Mouse (Mus musculus): ENCODE data around the gene Lrpprc. TPM values are rescaled to one million over a fixed set of nuclear protein-coding genes. Genes with fewer than 3 reads are reported as not detected.
A peak's percentile ranks its signal among the peaks of the same experiment; 100 is the strongest.
"Not testable (repeated sequence)": the region's sequence is repeated elsewhere in the genome, so short reads cannot be mapped to it uniquely, and the experiment has no call there.

Lrpprc gene
- polyA plus RNA-seq, 1 experiment from 2014 or later, result 84.9 TPM

- WGBS, result 76% methylated on average over 14 of the region's 14 CpGs
- not testable (repeated sequence) for H3K9me3 ChIP-seq (ENCODE audit: control insufficient read depth, low read length); H3K4me3 ChIP-seq (ENCODE audit: low read depth, low read length); H3K9ac ChIP-seq (ENCODE audit: low read depth, low read length); DNase-seq (ENCODE audit: low spot score); H3K4me2 ChIP-seq; H3K27ac ChIP-seq (ENCODE audit: low read depth, low read length); ATAC-seq (replicated peaks; ENCODE audit: low FRiP score); H3K36me3 ChIP-seq (ENCODE audit: control insufficient read depth, insufficient read depth, low read length); H3K27me3 ChIP-seq (replicated peaks; ENCODE audit: control insufficient read depth, insufficient read depth, low read length); H3K4me1 ChIP-seq (replicated peaks; ENCODE audit: control insufficient read depth, insufficient read depth, low read length)
Measured at GRCm38 (mm10) chr17:84814192-84814591, 23.6 kb upstream of the Lrpprc start.

GRCm38 (mm10) chr17:84792006-84792405 is 1.4 kb upstream of the Lrpprc start:
- Histone ChIP-seq H3K27me3 (replicated peaks; ENCODE audit: control insufficient read depth, insufficient read depth, low read length) (no peaks in the 10 kb centered on the region), H3K4me3 (ENCODE audit: low read depth, low read length) (peak overlapping the region; percentile 100), H3K9me3 (ENCODE audit: control insufficient read depth, low read length) (no peaks in the 10 kb centered on the region), H3K36me3 (ENCODE audit: control insufficient read depth, insufficient read depth, low read length) (peaks cover 8% of the 10 kb centered on the region; the same call in 1 of the 2 replicates), H3K4me2 (peak overlapping the region; percentile 83), H3K4me1 (replicated peaks; ENCODE audit: control insufficient read depth, insufficient read depth, low read length) (peaks cover 8% of the 10 kb centered on the region), H3K27ac (ENCODE audit: low read depth, low read length) (no peak overlapping the region), H3K9ac (ENCODE audit: low read depth, low read length) (no peak overlapping the region)
- 66% methylated on average over 5 of the region's 5 CpGs for WGBS
- ATAC-seq (replicated peaks; ENCODE audit: low FRiP score), result no peak
- no peak for DNase-seq (ENCODE audit: low spot score)

GRCm38 (mm10) chr17:84791156-84791555 is 567 bp upstream of the Lrpprc start:
- peak; percentile 44 for DNase-seq (ENCODE audit: low spot score)
- Histone ChIP-seq H3K9me3 (ENCODE audit: control insufficient read depth, low read length) (no peaks in the 10 kb centered on the region), H3K4me2 (peak overlapping the region; percentile 83), H3K9ac (ENCODE audit: low read depth, low read length) (peak overlapping the region; percentile 89), H3K4me1 (replicated peaks; ENCODE audit: control insufficient read depth, insufficient read depth, low read length) (peaks cover 8% of the 10 kb centered on the region), H3K27ac (ENCODE audit: low read depth, low read length) (peak overlapping the region; percentile 78), H3K4me3 (ENCODE audit: low read depth, low read length) (peak overlapping the region; percentile 100), H3K36me3 (ENCODE audit: control insufficient read depth, insufficient read depth, low read length) (peaks cover 8% of the 10 kb centered on the region; the same call in 1 of the 2 replicates), H3K27me3 (replicated peaks; ENCODE audit: control insufficient read depth, insufficient read depth, low read length) (no peaks in the 10 kb centered on the region)
- 6% methylated on average over 8 of the region's 8 CpGs for WGBS
- ATAC-seq (replicated peaks; ENCODE audit: low FRiP score), result peak; percentile 13; the same call in 1 of the 2 replicates

- Histone ChIP-seq H3K36me3 (ENCODE audit: control insufficient read depth, insufficient read depth, low read length) (peaks cover 8% of the 10 kb centered on the region; the same call in 1 of the 2 replicates), H3K4me3 (ENCODE audit: low read depth, low read length) (peak overlapping the region; percentile 100), H3K9me3 (ENCODE audit: control insufficient read depth, low read length) (no peaks in the 10 kb centered on the region), H3K9ac (ENCODE audit: low read depth, low read length) (peak overlapping the region; percentile 89), H3K4me1 (replicated peaks; ENCODE audit: control insufficient read depth, insufficient read depth, low read length) (peaks cover 8% of the 10 kb centered on the region), H3K27me3 (replicated peaks; ENCODE audit: control insufficient read depth, insufficient read depth, low read length) (no peaks in the 10 kb centered on the region), H3K27ac (ENCODE audit: low read depth, low read length) (peak overlapping the region; percentile 78), H3K4me2 (peak overlapping the region; percentile 83)
- DNase-seq (ENCODE audit: low spot score), result no peak
- ATAC-seq (replicated peaks; ENCODE audit: low FRiP score), result peak; percentile 25
- WGBS, result 0% methylated on average over 22 of the region's 22 CpGs
Measured at GRCm38 (mm10) chr17:84790043-84790442, 546 bp downstream of the Lrpprc start.

GRCm38 (mm10) chr17:84788376-84789125 is 2.0 kb downstream of the Lrpprc start:
- H3K36me3 ChIP-seq (ENCODE audit: control insufficient read depth, insufficient read depth, low read length), result peaks cover 8% of the 10 kb centered on the region; the same call in 1 of the 2 replicates
- H3K4me1 ChIP-seq (replicated peaks; ENCODE audit: control insufficient read depth, insufficient read depth, low read length), result peaks cover 8% of the 10 kb centered on the region
- ATAC-seq (replicated peaks; ENCODE audit: low FRiP score), result no peak

GRCm38 (mm10) chr17:84787477-84787876 is 3.1 kb downstream of the Lrpprc start:
- Histone ChIP-seq H3K4me1 (replicated peaks; ENCODE audit: control insufficient read depth, insufficient read depth, low read length) (peaks cover 8% of the 10 kb centered on the region), H3K9me3 (ENCODE audit: control insufficient read depth, low read length) (no peaks in the 10 kb centered on the region), H3K4me2 (no peak overlapping the region), H3K4me3 (ENCODE audit: low read depth, low read length) (no peak overlapping the region), H3K27me3 (replicated peaks; ENCODE audit: control insufficient read depth, insufficient read depth, low read length) (no peaks in the 10 kb centered on the region), H3K36me3 (ENCODE audit: control insufficient read depth, insufficient read depth, low read length) (peaks cover 6% of the 10 kb centered on the region; the same call in 1 of the 2 replicates), H3K9ac (ENCODE audit: low read depth, low read length) (0 out of 2 replicates have a peak overlapping the region, but pooled peaks have one; percentile 1), H3K27ac (ENCODE audit: low read depth, low read length) (no peak overlapping the region)
- WGBS, result 87% methylated on average over 11 of the region's 11 CpGs
- DNase-seq (ENCODE audit: low spot score) (no peak), ATAC-seq (replicated peaks; ENCODE audit: low FRiP score) (no peak)

More at GRCm38 (mm10) chr17:84788376-84789125, 2.0 kb downstream of the Lrpprc start:
- Histone ChIP-seq H3K9me3 (ENCODE audit: control insufficient read depth, low read length) (no peaks in the 10 kb centered on the region), H3K27ac (ENCODE audit: low read depth, low read length) (0 out of 2 replicates have a peak overlapping the region, but pooled peaks have one; percentile 2), H3K4me3 (ENCODE audit: low read depth, low read length) (peak overlapping the region; percentile 100), H3K4me2 (peak overlapping the region; percentile 83), H3K27me3 (replicated peaks; ENCODE audit: control insufficient read depth, insufficient read depth, low read length) (no peaks in the 10 kb centered on the region), H3K9ac (ENCODE audit: low read depth, low read length) (peak overlapping the region; percentile 89)
- 80% methylated on average over 20 of the region's 20 CpGs for WGBS
- no peak for DNase-seq (ENCODE audit: low spot score)

GRCm38 (mm10) chr17:84786911-84787310 is 3.7 kb downstream of the Lrpprc start:
- no peak overlapping the region for H3K27ac ChIP-seq (ENCODE audit: low read depth, low read length)
- no peak overlapping the region for H3K9ac ChIP-seq (ENCODE audit: low read depth, low read length)
- DNase-seq (ENCODE audit: low spot score) (no peak), ATAC-seq (replicated peaks; ENCODE audit: low FRiP score) (no peak)
- no peaks in the 10 kb centered on the region for H3K9me3 ChIP-seq (ENCODE audit: control insufficient read depth, low read length)
- WGBS, result 91% methylated on average over 8 of the region's 8 CpGs
- H3K4me3 ChIP-seq (ENCODE audit: low read depth, low read length), result no peak overlapping the region
- H3K36me3 ChIP-seq (ENCODE audit: control insufficient read depth, insufficient read depth, low read length), result peaks cover 6% of the 10 kb centered on the region; the same call in 1 of the 2 replicates
- H3K4me2 ChIP-seq, result no peak overlapping the region
- peaks cover 6% of the 10 kb centered on the region for H3K4me1 ChIP-seq (replicated peaks; ENCODE audit: control insufficient read depth, insufficient read depth, low read length)
- H3K27me3 ChIP-seq (replicated peaks; ENCODE audit: control insufficient read depth, insufficient read depth, low read length), result no peaks in the 10 kb centered on the region

GRCm38 (mm10) chr17:84785176-84785575 is 5.4 kb downstream of the Lrpprc start:
- H3K27ac ChIP-seq (ENCODE audit: low read depth, low read length), result no peak overlapping the region
- H3K36me3 ChIP-seq (ENCODE audit: control insufficient read depth, insufficient read depth, low read length), result peaks cover 6% of the 10 kb centered on the region; the same call in 1 of the 2 replicates
- ATAC-seq (replicated peaks; ENCODE audit: low FRiP score) (no peak), DNase-seq (ENCODE audit: low spot score) (no peak)
- peaks cover 4% of the 10 kb centered on the region; the same call in 1 of the 2 replicates for H3K4me1 ChIP-seq (replicated peaks; ENCODE audit: control insufficient read depth, insufficient read depth, low read length)
- no peak overlapping the region for H3K4me3 ChIP-seq (ENCODE audit: low read depth, low read length)
- H3K4me2 ChIP-seq, result no peak overlapping the region
- H3K9ac ChIP-seq (ENCODE audit: low read depth, low read length), result no peak overlapping the region
- H3K9me3 ChIP-seq (ENCODE audit: control insufficient read depth, low read length), result no peaks in the 10 kb centered on the region
- WGBS, result 73% methylated on average over 5 of the region's 5 CpGs
- no peaks in the 10 kb centered on the region for H3K27me3 ChIP-seq (replicated peaks; ENCODE audit: control insufficient read depth, insufficient read depth, low read length)

Measured in liver, embryonic 11.5 days (tissue).